Mouse (Mus musculus) T-helper 1 cell (primary cell): ENCODE results near the gene Chrna1.

ENCODE experiments used
- in situ Hi-C: fragments of 300-600 bp; cut with MboI, MseI; formaldehyde crosslinking; loops from one replicate; pipeline ENCODE4 v1.15.1; 2025; ENCODE audit warnings: high pct_unique_total_duplicates

Gene Chrna1

DNA sequence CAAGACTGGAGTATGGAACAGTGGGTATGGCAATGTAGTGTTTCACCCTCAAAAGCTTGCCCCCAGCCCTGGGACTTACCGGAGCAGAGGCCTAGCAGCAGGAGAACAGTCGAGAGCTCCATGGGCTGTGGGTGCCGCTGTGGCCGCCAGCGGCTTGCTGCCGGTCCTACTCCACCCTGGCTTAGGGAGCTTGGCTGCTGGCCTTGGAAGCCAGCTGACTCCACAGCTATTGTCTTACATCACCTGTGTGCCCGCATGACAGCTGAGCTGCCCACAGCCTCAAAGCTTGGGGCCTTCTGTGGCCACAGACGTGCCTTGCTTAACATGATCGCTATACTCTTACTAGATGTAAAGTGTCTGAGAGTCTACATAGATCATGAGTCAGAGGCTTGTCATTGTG lies at the start of gene Chrna1:
Gene Chrna1, minus strand, starts transcription at position 173 of the 400 bp plus-strand sequence.
- in situ Hi-C loops: loop anchor here (5.0 to 10.0 kb wide), 2 partner anchors 167 to 1105 kb away; no protein-coding TSS in a partner anchor

DNA sequence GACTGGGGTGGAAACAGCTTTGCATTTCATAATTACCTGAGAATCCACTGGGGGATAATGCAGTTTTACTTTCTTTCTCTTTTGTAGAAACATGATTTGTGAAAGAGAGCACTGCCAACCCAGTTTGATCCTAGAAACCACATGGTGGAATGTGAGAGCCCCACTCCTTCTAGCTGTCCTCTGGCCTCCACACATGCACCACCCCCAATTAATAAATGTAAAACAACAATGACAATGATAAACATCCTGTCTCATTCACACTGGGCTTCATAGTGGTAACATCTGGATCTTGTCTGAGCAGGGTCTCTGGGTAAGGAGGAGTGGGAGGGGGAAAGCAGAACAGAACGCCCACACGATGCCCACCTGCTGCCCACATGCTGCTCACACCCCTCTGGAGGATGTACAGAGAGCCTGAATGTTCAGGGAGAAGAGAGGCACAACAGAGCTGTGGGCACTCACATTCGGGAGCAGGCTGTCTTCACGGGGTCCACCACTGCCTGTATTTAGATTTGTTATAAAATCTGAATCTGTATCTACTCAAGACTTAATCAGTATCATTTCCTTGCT lies 38.4 kb upstream of the Chrna1 start:
- in situ Hi-C loops: no loop called here

DNA sequence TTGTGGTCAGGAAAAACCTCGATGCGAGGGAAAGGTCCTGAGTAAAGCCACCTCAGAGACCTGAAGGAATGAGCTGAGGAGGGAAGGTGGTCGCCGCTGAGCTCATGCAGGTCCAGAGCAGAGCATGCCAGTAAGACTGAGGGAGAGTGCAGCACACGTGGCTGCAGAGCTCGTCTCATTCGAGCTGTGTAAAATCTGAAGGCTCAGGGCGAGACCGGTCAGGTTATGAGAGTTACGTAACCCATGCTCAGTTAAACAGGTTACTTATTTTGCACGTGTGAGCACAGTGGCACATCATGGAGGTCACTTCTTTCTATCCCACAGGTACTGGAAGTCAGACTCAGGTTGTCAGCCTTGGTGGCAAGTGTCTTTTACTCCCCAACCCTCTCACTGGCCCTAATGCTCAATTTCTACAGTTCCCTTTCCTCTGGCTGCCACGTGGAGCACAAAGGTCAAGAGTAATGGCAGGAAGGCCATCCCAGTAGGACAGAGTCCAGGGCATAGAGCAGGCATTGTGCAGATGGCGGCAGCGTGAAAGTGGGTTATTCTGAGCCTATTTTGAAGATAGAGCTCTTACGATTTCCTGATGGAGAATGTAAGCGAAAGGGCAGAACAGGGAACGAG lies 36.4 kb upstream of the Chrna1 start:
- in situ Hi-C loops: no loop called here

DNA sequence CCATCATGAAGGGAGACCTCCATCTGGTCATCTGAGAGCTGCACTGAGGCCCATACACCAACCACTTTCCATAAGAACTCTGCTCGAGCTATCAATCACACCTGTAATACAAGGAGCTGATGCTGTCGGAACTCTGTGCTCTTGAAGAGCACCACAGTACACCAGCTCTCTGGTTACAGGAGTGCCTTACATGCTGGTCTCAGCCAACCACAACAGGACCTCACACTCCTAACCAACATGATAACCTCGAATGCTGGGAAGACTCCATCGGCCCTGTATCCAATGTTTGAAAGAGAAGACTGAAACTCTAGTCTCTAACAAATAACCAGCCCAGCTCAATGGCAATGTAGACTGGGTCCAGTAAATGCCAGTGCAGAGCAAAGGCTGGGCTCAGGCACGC lies 35.3 kb upstream of the Chrna1 start:
- in situ Hi-C loops: no loop called here

DNA sequence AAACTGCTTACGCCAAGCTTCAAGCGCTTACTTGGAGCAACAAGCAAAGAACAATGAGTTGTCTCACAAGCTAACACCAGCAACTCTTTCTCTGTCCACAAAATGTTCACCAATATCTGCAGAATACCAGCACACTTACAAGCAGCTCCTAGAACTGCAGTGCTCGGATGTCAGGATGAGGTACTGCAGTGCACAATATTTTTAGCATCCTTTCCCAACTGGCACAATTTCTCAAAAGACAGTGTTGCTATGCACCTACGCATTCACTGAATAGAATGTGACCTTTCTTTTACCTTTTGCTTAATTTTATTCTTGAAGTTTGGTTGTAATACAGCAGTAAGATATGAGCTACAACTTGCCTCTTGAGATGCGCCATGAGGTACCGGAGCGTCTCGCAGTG lies 34.2 kb upstream of the Chrna1 start:
- in situ Hi-C loops: no loop called here

DNA sequence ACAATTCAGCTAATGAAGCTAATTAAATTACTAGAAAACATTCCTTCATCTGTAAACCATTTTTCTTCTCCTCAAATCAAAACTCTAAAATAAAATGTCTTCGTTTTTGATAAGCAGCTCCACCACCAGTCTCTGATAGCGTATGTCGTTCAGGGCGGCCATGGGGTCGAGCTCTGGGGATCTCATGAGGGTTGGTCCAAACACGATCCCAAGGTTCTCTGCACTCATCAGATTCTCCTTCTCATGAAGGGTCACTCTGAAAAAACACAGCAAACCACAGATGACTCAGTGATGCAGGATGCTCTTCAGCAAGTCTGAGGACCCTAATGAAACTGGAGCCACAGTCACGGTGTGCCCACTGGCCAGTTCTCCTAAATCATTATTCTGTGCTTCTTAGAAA lies 32.8 kb upstream of the Chrna1 start:
- in situ Hi-C loops: no loop called here

DNA sequence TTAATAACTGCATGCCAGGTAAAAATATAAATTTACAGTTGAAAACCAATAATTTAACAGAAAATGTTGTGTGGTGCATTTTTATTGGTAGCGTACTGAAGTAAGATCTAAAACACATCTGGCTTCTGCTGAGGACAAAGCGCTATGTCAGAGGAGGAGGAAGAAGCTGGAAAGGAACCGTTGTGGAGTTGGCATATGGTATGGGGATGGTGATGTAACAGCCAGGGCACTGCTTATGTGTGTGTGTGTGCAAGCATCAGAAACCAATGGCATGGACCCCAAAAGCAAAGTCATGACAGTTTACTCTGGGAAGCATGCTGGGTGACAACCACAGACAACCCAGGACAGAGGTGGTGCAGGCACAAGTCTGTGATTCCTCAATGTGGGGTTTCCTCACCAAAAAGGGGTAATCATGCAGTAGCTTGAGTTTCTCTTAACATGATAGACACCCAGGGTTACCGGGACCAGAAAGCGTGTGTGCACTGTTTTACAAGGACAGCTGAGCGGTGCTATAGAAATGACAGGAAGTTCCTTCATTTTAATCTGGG lies 32.3 kb upstream of the Chrna1 start:
- in situ Hi-C loops: no loop called here

DNA sequence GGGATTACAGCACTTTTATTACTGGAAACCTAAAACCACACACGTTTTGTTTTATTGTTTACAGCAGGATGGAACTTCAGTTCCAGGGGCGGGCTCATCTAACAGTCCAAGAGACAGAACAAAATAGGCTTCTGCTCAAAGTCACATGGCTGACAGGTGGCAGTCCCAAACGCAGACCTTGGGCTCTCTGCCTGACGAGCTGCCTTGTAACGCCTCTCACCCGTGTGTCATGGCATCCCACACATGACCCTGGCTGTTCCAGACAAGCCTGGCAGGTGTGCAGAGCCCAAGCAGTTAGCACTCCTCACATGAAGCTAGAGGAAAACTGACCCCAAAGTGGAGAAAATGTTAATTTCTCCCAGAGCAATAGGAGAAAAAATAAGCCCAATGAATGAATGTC lies 31.7 kb upstream of the Chrna1 start:
- in situ Hi-C loops: no loop called here

DNA sequence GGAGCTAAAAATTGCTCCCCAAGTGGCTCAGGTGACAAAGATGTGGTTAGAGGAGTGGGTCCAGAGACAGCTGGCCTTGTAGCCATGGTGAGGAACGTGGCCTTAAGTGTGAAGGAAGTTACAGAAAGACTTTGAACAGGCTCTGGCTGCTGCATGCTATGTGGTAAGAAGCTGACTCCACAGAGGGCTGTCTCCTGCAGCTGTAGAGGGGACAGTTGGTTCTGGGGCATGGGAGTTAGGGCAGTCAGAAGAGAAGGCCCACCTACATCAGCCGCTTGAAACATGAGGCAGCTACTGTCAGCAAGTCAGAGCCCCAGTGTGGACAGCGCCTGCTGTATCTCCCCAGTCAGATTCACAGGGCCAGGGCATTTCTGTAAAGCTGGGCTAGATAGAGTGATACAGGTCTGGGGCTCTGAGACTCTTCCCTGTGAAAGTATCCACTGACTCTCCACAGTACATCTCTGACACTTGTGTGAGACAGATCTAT lies 29.6 kb upstream of the Chrna1 start:
- in situ Hi-C loops: no loop called here

DNA sequence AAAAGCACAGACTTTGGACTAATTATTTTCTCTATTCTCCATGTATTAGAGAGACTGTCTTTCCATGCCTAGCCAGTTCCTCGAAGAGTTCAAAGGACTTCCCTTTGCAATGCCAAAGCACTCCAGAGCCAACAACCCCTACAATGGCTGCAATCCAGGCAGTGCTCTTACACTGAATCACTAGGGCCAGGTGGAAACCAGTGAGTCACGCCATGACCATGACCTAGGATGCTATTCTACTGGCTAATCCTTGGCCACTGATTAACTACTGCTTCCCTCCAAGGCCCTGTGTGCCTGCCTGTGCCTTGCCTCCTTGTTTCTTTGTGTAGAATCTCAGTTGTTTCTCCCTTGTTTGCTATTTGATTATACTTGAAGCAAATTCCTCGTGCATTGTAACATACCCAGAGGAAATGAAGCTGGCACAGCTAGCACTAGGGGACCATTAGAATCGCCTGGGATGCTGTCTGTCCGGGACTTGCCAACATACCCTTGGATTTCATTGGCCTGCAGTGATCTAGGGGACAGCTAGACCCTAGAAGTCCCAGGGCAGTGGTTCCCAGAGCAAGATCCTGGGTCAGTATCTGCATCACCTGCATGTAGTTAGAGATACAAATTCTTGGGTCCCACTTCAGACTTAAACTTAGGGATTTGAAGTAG lies 29.1 kb upstream of the Chrna1 start:
- in situ Hi-C loops: no loop called here

DNA sequence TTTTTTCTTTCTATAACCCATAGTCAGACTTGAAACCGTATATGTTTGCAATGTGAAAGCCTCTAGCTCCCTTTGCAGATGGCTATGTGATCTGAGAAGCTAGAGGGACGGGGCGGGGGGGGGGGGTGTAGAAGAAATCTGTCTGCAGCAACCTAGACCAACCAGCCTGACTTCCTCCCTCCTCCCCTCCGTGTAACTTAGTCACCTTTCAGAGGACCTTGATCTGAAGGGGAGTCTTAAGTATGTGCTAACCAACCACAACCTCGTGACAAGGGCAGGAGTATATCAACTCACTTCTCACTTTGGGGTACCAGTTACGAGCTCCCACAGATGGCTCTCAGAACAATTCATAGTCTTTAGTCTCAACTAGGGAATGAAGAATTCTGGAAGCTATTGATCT lies 28.3 kb upstream of the Chrna1 start:
- in situ Hi-C loops: no loop called here

DNA sequence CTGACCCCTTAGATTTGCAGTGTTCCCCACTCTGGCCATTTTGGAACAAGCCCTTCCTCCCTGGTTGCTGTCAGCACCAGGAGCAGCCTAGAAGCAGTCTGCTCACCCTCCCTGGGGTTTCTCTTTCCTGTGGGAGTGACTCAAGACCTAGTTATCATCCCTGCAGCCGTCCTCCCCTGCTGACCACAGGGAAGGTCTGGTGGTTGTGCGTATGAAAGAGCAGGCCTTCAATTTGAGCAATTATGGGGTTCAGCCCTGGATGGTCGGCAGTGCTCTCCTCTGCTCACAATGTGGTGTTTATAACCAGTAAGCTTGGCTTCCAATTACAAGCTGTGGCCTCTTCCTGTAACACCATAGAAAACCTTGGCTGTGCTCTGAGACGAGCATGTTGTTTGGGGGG lies 27.5 kb upstream of the Chrna1 start:
- in situ Hi-C loops: no loop called here

DNA sequence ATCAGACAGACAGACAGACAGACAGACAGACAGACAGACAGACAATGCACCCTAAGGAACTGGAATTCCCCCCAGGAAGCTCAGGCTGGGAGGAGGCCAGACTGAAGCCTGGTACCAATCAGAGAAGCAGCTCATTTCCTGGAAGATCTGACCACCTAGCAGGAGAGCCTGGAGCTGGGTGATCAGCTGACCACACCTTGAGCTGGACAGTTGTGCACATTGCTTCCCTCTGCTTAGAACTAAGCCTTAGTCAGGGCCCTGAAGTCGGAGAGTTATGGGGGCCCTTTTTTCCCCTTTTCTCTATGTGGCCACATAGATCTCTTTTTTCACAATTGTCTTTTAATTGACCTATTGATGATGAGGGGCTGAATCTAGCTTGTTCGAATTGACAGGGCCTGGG lies 27.0 kb upstream of the Chrna1 start:
- in situ Hi-C loops: no loop called here

DNA sequence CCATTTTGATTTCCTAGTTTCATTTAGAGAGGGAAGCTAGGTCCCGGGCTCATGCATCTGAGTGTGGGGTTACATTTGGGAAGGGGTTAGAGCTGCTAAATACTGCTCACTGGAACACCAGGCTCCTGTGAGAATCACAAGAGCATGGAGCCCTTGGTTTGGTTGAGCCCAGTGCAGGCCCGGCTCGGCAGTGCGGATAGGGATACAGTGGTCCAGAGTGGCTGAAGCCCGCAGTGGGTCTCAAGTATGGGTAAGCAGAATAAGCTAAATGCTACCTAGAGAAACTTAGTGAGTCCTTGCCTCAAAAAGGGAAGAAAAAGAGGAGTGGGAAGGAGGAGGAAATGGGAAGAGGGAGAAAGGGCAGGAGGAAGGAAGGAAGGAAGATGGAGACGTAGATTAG lies 26.5 kb upstream of the Chrna1 start:
- in situ Hi-C loops: no loop called here

DNA sequence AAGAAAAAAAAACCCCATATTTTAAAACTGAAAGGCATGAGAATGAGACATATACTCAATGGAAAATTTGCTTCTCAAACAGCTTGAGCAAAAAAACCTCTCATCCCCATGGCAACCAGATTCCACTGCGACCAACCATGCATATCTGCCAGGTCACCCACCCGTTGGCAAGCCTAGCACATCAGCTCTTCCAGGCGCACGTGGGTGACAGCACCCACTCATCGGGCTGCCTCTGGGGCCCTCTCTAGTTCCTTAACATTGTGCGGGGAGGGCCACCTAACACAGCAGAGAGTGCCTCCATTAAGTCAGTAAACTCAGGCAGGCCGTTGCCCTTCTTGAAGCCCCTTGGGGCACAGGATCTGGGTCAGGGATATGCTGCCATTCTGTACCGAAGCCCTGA lies 24.9 kb upstream of the Chrna1 start:
- in situ Hi-C loops: no loop called here

DNA sequence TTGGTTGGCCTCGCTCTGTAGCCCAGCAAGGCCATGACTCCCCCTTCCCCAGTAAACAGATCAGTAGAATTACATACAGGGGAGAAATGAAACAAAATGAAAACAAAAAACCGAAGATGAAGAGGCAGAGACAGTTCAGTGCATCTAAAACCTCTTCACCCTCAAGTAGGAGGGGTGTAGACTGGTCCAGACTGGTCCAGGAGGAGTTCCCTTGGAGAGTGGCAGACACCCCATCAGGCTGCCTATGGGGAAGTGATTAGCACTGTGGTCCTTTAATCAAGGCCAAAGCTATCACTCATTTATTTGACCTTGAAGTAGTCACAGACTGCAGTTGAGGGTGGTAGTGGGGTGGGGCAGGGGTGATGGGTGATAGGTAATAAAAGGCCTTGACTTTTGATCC lies 24.4 kb upstream of the Chrna1 start:
- in situ Hi-C loops: no loop called here

DNA sequence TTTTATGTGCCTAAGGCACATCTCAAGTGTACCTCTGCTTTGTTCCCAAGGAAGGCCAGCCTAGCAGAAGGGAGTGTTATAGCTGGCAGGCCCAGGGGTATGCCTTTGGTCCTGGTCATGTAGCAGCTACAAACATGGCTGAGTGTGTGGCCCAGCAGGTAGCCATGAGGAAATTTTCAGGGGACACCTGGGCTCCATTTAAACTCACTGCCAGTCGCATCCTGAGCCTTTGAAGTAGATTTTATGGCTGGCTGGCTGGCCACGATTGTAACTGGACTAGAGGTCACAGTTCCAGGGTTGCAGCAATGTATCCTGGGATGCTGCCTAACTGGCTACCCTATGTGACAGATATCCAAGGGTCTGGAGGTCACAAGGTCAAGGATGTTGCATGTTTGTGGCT lies 20.5 kb upstream of the Chrna1 start:
- in situ Hi-C loops: no loop called here

DNA sequence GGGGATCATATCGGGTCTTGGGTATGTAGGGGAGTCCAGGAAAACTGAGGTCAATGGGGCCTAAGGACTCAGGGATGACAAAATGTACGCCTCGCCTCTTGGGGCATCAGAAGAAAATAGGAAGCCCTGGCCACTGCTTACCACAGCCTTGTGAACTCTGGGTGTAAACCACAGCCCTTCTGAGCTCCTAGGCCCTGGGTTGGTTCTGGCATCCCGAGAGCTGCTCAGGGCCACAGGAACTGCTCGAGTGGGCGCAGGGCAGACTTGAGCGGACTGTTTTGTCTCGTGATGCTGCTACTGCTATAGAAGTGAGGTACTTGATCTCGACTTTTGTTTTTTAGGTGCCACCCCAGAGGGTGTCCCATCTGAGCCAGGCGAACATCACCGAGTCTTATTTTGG lies 17.6 kb upstream of the Chrna1 start:
- in situ Hi-C loops: no loop called here

DNA sequence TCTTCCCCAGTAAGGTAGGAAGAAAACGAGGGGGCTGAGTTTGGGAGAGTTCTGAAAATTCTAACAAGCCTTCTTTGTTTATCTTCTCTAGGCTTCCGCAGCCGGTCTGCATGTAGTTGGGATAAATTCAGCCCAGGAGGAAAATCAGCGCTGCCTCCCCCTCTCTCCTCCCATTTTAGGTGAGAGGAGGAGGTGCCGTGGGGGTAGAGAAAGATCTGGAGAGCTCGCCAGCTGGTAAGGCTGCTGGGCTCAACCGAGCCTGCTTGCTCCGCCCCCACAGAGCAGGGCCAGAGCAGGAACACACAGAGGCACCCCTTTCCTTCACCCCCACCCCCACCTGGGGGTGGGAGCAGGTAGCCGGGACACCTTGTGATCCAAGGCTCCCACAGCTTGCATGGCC lies 16.6 kb upstream of the Chrna1 start:
- in situ Hi-C loops: no loop called here

DNA sequence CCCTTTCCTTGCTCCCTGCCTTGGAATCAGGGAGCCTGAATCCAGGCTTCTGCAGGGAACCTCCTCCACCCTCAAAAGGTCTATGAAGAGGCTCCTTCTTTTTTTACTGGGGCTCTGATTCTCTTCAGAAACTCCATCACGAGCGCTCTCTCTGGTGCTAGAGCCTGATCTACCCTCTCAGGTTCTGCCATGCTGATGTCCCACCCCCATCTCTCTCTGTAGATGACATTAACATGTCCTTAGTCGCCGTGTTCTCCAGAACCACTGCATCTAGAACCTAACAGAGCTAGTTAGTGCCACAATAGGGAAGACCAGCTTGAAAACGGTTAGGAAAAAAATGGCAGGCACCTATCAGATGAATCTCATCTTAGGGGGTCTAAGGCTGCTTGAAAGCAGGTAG lies 16.2 kb upstream of the Chrna1 start:
- in situ Hi-C loops: no loop called here

DNA sequence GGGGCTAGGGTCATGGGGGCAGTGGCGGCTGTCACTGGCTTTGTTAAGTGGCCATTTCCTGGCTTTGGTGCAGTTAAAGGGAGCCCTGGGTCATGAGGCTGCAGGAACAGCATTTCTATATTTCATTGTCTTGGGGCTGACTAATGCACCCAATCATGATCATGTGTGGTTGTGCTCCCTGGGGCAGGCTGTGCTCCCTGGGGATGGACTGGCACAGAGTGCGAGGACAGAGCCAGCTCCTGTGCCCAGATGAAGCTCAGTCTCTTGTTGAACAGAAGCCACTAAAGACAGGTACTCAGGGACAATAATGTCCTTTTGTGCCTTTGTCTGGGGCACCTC lies 12.9 kb upstream of the Chrna1 start:
- in situ Hi-C loops: no loop called here

DNA sequence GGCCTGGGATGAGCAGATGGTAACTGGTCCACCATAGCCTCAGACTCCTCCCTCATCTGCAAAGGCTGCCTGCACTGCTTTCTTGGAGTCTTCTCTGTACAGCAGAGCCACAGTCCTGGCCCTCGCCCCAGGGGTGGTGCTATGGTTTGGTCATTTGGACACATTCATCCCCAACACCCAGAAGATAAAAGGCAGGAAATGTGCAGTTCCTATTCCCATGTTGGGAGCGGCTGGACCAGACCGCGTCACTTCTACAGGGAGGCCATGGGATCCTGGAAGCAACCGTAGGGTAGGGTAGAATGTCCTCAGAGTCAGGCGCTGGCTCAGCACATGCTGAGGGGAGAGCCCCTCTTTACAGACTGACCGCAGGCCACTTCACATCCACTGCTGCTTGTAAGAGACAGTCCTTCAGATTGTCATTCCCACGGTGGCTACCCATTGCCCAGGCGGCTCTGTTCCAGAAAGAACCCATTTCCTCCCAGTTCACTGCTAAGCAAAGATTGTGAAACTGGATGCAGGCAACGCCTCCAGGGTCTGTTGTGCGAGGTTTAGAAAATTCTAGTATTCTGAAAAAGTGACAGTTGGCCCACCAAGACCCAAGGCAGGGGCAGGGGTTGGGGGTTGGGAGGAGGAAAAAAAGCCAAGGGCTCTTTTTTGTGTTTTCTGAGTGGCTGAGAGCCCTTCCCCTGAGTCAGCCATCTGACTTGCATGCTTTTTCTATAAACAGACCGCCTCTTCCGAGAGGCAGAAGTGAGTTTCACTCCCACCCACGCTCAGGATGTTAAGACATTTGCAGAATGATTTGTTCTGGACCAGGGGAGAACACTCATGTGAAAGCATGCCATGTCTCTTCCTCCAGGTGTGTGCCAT lies 12.3 kb upstream of the Chrna1 start:
- in situ Hi-C loops: no loop called here
